Mouse (Mus musculus): ENCODE measurements around the gene Lgmn.

- TF ChIP-seq CTCF (IDR thresholded peaks at IDR 0.05; ENCODE audit: low read depth): no peak
- TF ChIP-seq EP300 (IDR thresholded peaks at IDR 0.05; ENCODE audit: low read depth): no peak
Observed at GRCm38 (mm10) chr12:102480481-102480880, 40.9 kb upstream of the Lgmn start.
